ENCODE assay signal across 9 mouse cellular contexts in genomic region chr11:95840694-95841497, GRCm38 (mm10). TPM values are rescaled to one million over a fixed set of nuclear protein-coding genes. Genes with fewer than 3 reads are reported as not detected.
DNase-seq lines count a peak whose midpoint lies in the region; ATAC-seq and TF ChIP-seq lines count a peak whose summit lies in the region.
"Had no signal": no experiment of that assay in that cellular context is flagged by ENCODE, and none has a peak within 500 bp of the region (broad histone marks: within the 10 kb centered on the region; RNA-seq: fewer than 3 reads in every experiment).

No protein-coding gene starts in this region.

- no peaks in the 10 kb centered on the region for H3K9me3 ChIP-seq in heart, embryonic 12.5 days (replicated peaks)
- H3K9me3 ChIP-seq in midbrain, embryonic 10.5 days (replicated peaks), result no peaks in the 10 kb centered on the region
- no peaks in the 10 kb centered on the region for H3K9me3 ChIP-seq in midbrain, embryonic 14.5 days (ENCODE audit: control insufficient read depth, low read length)
- no peaks in the 10 kb centered on the region for H3K9me3 ChIP-seq in heart, postnatal 0 days (replicated peaks; ENCODE audit: control insufficient read depth, low read length)
- no peaks in the 10 kb centered on the region for H3K9me3 ChIP-seq in neural tube, embryonic 15.5 days (replicated peaks)

- peak overlapping the region; percentile 57 for H3K9ac ChIP-seq in heart, embryonic 12.5 days
- no peak overlapping the region for H3K9ac ChIP-seq in midbrain, embryonic 14.5 days (replicated peaks; ENCODE audit: low read length)
- H3K9ac ChIP-seq in heart, postnatal 0 days (replicated peaks; ENCODE audit: low read depth, low read length), result peak overlapping the region; percentile 72
- H3K9ac ChIP-seq in neural tube, embryonic 15.5 days (replicated peaks), result no peak overlapping the region

- no peak for TF ChIP-seq EP300 in heart, postnatal 0 days (IDR thresholded peaks at IDR 0.05; ENCODE audit: low read depth)

- H3K27ac ChIP-seq in heart, embryonic 12.5 days (ENCODE audit: poor library complexity, severe bottlenecking), result peak overlapping the region; percentile 78
- H3K27ac ChIP-seq in midbrain, embryonic 10.5 days (replicated peaks), result no peak overlapping the region
- H3K27ac ChIP-seq in midbrain, embryonic 14.5 days (replicated peaks; ENCODE audit: low read depth, low read length), result no peak overlapping the region
- peak overlapping the region; percentile 90 for H3K27ac ChIP-seq in heart, postnatal 0 days (ENCODE audit: low read depth)
- no peak overlapping the region for H3K27ac ChIP-seq in neural tube, embryonic 15.5 days (replicated peaks)

- H3K36me3 ChIP-seq in heart, embryonic 12.5 days, result 0 out of 2 replicates have a peak, but pooled peaks cover 5% of the 10 kb centered on the region
- no peaks in the 10 kb centered on the region for H3K36me3 ChIP-seq in midbrain, embryonic 10.5 days
- H3K36me3 ChIP-seq in midbrain, embryonic 14.5 days (ENCODE audit: control insufficient read depth, insufficient read depth, low read length), result no peaks in the 10 kb centered on the region
- no peaks in the 10 kb centered on the region for H3K36me3 ChIP-seq in heart, postnatal 0 days (replicated peaks; ENCODE audit: control insufficient read depth, insufficient read depth, low read length)
- H3K36me3 ChIP-seq in neural tube, embryonic 15.5 days, result no peaks in the 10 kb centered on the region

- peaks cover 2% of the 10 kb centered on the region; the same call in 1 of the 2 replicates for H3K27me3 ChIP-seq in heart, embryonic 12.5 days (replicated peaks)
- peaks cover 57% of the 10 kb centered on the region for H3K27me3 ChIP-seq in midbrain, embryonic 10.5 days (ENCODE audit: low read depth, poor library complexity, severe bottlenecking)
- 0 out of 2 replicates have a peak, but pooled peaks cover 5% of the 10 kb centered on the region for H3K27me3 ChIP-seq in midbrain, embryonic 14.5 days (ENCODE audit: control insufficient read depth, insufficient read depth, low read length)
- H3K27me3 ChIP-seq in heart, postnatal 0 days (ENCODE audit: control insufficient read depth, insufficient read depth, low read length), result no peaks in the 10 kb centered on the region
- H3K27me3 ChIP-seq in neural tube, embryonic 15.5 days (replicated peaks), result peaks cover 36% of the 10 kb centered on the region

- WGBS in heart, embryonic 12.5 days, result 59% methylated on average over 5 of the region's 5 CpGs
- WGBS in midbrain, embryonic 10.5 days, result 79% methylated on average over 5 of the region's 5 CpGs
- 82% methylated on average over 5 of the region's 5 CpGs for WGBS in midbrain, embryonic 14.5 days
- 52% methylated on average over 5 of the region's 5 CpGs for WGBS in heart, postnatal 0 days
- WGBS in neural tube, embryonic 15.5 days, result 80% methylated on average over 5 of the region's 5 CpGs

- H3K4me2 ChIP-seq in heart, embryonic 12.5 days, result peak overlapping the region; percentile 62
- H3K4me2 ChIP-seq in midbrain, embryonic 14.5 days (ENCODE audit: low read length), result no peak overlapping the region
- H3K4me2 ChIP-seq in heart, postnatal 0 days (ENCODE audit: low read depth, low read length), result peak overlapping the region; percentile 58
- H3K4me2 ChIP-seq in neural tube, embryonic 15.5 days, result no peak overlapping the region

- ATAC-seq in heart, embryonic 12.5 days (ENCODE audit: insufficient number of reproducible peaks, low FRiP score), result no peak
- no peak for ATAC-seq in midbrain, embryonic 14.5 days (ENCODE audit: low FRiP score, low TSS enrichment)
- no peak for ATAC-seq in heart, postnatal 0 days (ENCODE audit: insufficient read depth, low read depth)
- ATAC-seq in neural tube, embryonic 15.5 days (ENCODE audit: low FRiP score), result no peak

- peak overlapping the region; percentile 44 for H3K4me3 ChIP-seq in heart, embryonic 12.5 days
- peak overlapping the region; percentile 9; the same call in 1 of the 2 replicates for H3K4me3 ChIP-seq in midbrain, embryonic 10.5 days
- H3K4me3 ChIP-seq in midbrain, embryonic 14.5 days (replicated peaks; ENCODE audit: low read depth, low read length), result no peak overlapping the region
- peak overlapping the region; percentile 56 for H3K4me3 ChIP-seq in heart, postnatal 0 days (ENCODE audit: low read depth, low read length)
- H3K4me3 ChIP-seq in neural tube, embryonic 15.5 days (replicated peaks), result 0 out of 2 replicates have a peak overlapping the region, but pooled peaks have one; percentile 10

- no peak for TF ChIP-seq CTCF in heart, postnatal 0 days (IDR thresholded peaks at IDR 0.05; ENCODE audit: low read depth)

- no peak for DNase-seq in heart, postnatal 4 days
- no peak for DNase-seq in midbrain, embryonic 10.5 days (ENCODE audit: low spot score)
- DNase-seq in midbrain, embryonic 14.5 days, result no peak
- DNase-seq in heart, postnatal 0 days (ENCODE audit: low spot score), result no peak
- DNase-seq in urinary bladder, postnatal 10 days (ENCODE audit: low spot score), result no peak
- no peak for DNase-seq in layer of hippocampus, adult 9-11 months
- DNase-seq: adrenal gland, postnatal 10 days had no signal

- H3K4me1 ChIP-seq in heart, embryonic 12.5 days (replicated peaks), result peaks cover 46% of the 10 kb centered on the region
- H3K4me1 ChIP-seq in midbrain, embryonic 10.5 days, result peaks cover 16% of the 10 kb centered on the region
- H3K4me1 ChIP-seq in midbrain, embryonic 14.5 days (ENCODE audit: control insufficient read depth, insufficient read depth, low read length), result 0 out of 2 replicates have a peak, but pooled peaks cover 4% of the 10 kb centered on the region
- peaks cover 27% of the 10 kb centered on the region for H3K4me1 ChIP-seq in heart, postnatal 0 days (ENCODE audit: control insufficient read depth, insufficient read depth)
- H3K4me1 ChIP-seq in neural tube, embryonic 15.5 days, result peaks cover 10% of the 10 kb centered on the region

RNA-seq across cellular contexts. Expression of gene Abi3, which starts 1.4 kb away (rescaled TPM):
- polyA plus RNA-seq in heart, embryonic 12.5 days (2016; fragmentation: Nextera tagmentation; extraction: Ambion mirVana), result 22.3 and 26.0 TPM in 2 replicates
- 10 to 100 TPM; 16.7 to 19.5 TPM for total RNA-seq in heart, postnatal 4 days (2021)
- 3.5 and 3.6 TPM in 2 replicates for polyA plus RNA-seq in midbrain, embryonic 10.5 days (2016; fragmentation: Nextera tagmentation; extraction: Ambion mirVana)
- polyA plus RNA-seq in midbrain, embryonic 14.5 days (2014; fragmentation: Nextera tagmentation; extraction: Ambion mirVana), result 0.26 and 0.64 TPM in 2 replicates
- total RNA-seq in heart, postnatal 0 days (2014; rRNA removed; ENCODE audit: low replicate concordance), result 11.4 and 13.4 TPM in 2 replicates
- polyA plus RNA-seq in heart, postnatal 0 days (2015; fragmentation: Nextera tagmentation; extraction: Ambion mirVana), result 13.3 and 14.3 TPM in 2 replicates
- 1.6 and 15.2 TPM in 2 replicates for polyA plus RNA-seq in neural tube, embryonic 15.5 days (2015; fragmentation: Nextera tagmentation; extraction: Ambion mirVana)

RNA-seq across cellular contexts. Expression of gene Gngt2, which starts 3.9 kb away (rescaled TPM):
- 39.1 and 39.2 TPM in 2 replicates for polyA plus RNA-seq in heart, embryonic 12.5 days (2016; fragmentation: Nextera tagmentation; extraction: Ambion mirVana)
- total RNA-seq in heart, postnatal 4 days (2021), result 10 to 100 TPM; 23.2 to 23.8 TPM
- 4.4 and 6.1 TPM in 2 replicates for polyA plus RNA-seq in midbrain, embryonic 10.5 days (2016; fragmentation: Nextera tagmentation; extraction: Ambion mirVana)
- 1.8 TPM in 2 replicates for polyA plus RNA-seq in midbrain, embryonic 14.5 days (2014; fragmentation: Nextera tagmentation; extraction: Ambion mirVana)
- 0.66 and 26.8 TPM in 2 replicates for total RNA-seq in heart, postnatal 0 days (2014; rRNA removed; ENCODE audit: low replicate concordance)
- polyA plus RNA-seq in heart, postnatal 0 days (2015; fragmentation: Nextera tagmentation; extraction: Ambion mirVana), result 38.7 and 40.1 TPM in 2 replicates
- polyA plus RNA-seq in neural tube, embryonic 15.5 days (2015; fragmentation: Nextera tagmentation; extraction: Ambion mirVana), result 3.5 and 13.2 TPM in 2 replicates

RNA-seq across cellular contexts. Expression of gene Phospho1, which starts 16.6 kb away (rescaled TPM):
- 0.65 and 0.66 TPM in 2 replicates for polyA plus RNA-seq in heart, embryonic 12.5 days (2016; fragmentation: Nextera tagmentation; extraction: Ambion mirVana)
- total RNA-seq in heart, postnatal 4 days (2021), result 10 to 100 TPM; 71.7 to 82.2 TPM
- 0.30 TPM in 1 of 2 replicates, not detected in the other for polyA plus RNA-seq in midbrain, embryonic 10.5 days (2016; fragmentation: Nextera tagmentation; extraction: Ambion mirVana)
- polyA plus RNA-seq in midbrain, embryonic 14.5 days (2014; fragmentation: Nextera tagmentation; extraction: Ambion mirVana), result 0.33 TPM in 1 of 2 replicates, not detected in the other
- 45.0 and 46.6 TPM in 2 replicates for total RNA-seq in heart, postnatal 0 days (2014; rRNA removed; ENCODE audit: low replicate concordance)
- polyA plus RNA-seq in heart, postnatal 0 days (2015; fragmentation: Nextera tagmentation; extraction: Ambion mirVana), result 6.7 and 7.9 TPM in 2 replicates
- polyA plus RNA-seq in neural tube, embryonic 15.5 days (2015; fragmentation: Nextera tagmentation; extraction: Ambion mirVana), result 0.64 TPM in 1 of 2 replicates, not detected in the other

Comparison
In these comparisons a context has a peak if more than half of its experiments do, and no peak if none do; other contexts are left out.
1. H3K27ac ChIP-seq: peak in heart, embryonic 12.5 days (single experiment) and heart, postnatal 0 days (single experiment); none in midbrain, embryonic 10.5 days (single experiment), midbrain, embryonic 14.5 days (single experiment) and neural tube, embryonic 15.5 days (single experiment).
2. H3K4me2 ChIP-seq: peak in heart, embryonic 12.5 days (single experiment) and heart, postnatal 0 days (single experiment); none in midbrain, embryonic 14.5 days (single experiment) and neural tube, embryonic 15.5 days (single experiment).
3. H3K9ac ChIP-seq: peak in heart, embryonic 12.5 days (single experiment) and heart, postnatal 0 days (single experiment); none in midbrain, embryonic 14.5 days (single experiment) and neural tube, embryonic 15.5 days (single experiment).